Mouse (Mus musculus) kidney, embryonic 16.5 days (tissue): ENCODE measurements around the gene Wdr83os. TPM values are rescaled to one million over a fixed set of nuclear protein-coding genes. Genes with fewer than 3 reads are reported as not detected.
A peak's percentile ranks its signal among the peaks of the same experiment; 100 is the strongest.

Source experiments
- ATAC-seq: fragments of 200-750 bp; cut with Nextera tagmentation; 2 replicates; pipeline ENCODE4 v1.8.0; 2017; ENCODE audit warnings: moderate TSS enrichment; ENCODE audit not compliant: low FRiP score, low TSS enrichment
- H3K27ac ChIP-seq: fragments of 300-500 bp; sonication (generic); 2 replicates; pipeline ENCODE4 v1.5.1; 2014; ENCODE audit warnings: low read length
- H3K27me3 ChIP-seq: fragments of 300-500 bp; sonication (generic); 2 replicates; pipeline ENCODE4 v1.6.1; 2014; ENCODE audit warnings: low read length, control low read depth, mixed read lengths; ENCODE audit not compliant: insufficient read depth
- H3K36me3 ChIP-seq: fragments of 300-500 bp; sonication (generic); 2 replicates; pipeline ENCODE4 v1.6.1; 2014; ENCODE audit warnings: low read length, control low read depth, mixed read lengths; ENCODE audit not compliant: insufficient read depth
- H3K4me1 ChIP-seq: fragments of 300-500 bp; sonication (generic); 2 replicates; pipeline ENCODE4 v1.6.1; 2014; ENCODE audit warnings: low read length, control low read depth, mixed read lengths; ENCODE audit not compliant: insufficient read depth
- H3K4me2 ChIP-seq: fragments of 300-500 bp; sonication (generic); replicated peaks from 2 replicates; pipeline ENCODE4 v1.6.1; 2014; ENCODE audit warnings: low read depth, low read length
- H3K4me3 ChIP-seq: fragments of 300-500 bp; sonication (generic); 2 replicates; pipeline ENCODE4 v1.5.1; 2014; ENCODE audit warnings: mild to moderate bottlenecking, low read length
- H3K9ac ChIP-seq: fragments of 300-500 bp; sonication (generic); replicated peaks from 2 replicates; pipeline ENCODE4 v1.6.1; 2014; ENCODE audit warnings: low read length
- H3K9me3 ChIP-seq: fragments of 300-500 bp; sonication (generic); 2 replicates; pipeline ENCODE4 v1.6.1; 2016; ENCODE audit warnings: low read length, control low read depth
- WGBS: fragments of 180-500 bp; shearing (Covaris S2); extraction: QIAGEN DNeasy Blood & Tissue Kit; methylation state at CpG from one replicate; pipeline ENCODE4 v1.1.7; 2014; 5-methylcytosine and 5-hydroxymethylcytosine counted together
- polyA plus RNA-seq: library from polyadenylated mRNA; unstranded; fragments of >200 nt; fragmentation: Nextera tagmentation; extraction: Ambion mirVana; gene quantifications from 2 replicates; pipeline ENCODE4 v1.2.1, GENCODE M21; 2015

The Wdr83os gene
- polyA plus RNA-seq, 1 experiment from 2014 or later, result 141 TPM

DNA sequence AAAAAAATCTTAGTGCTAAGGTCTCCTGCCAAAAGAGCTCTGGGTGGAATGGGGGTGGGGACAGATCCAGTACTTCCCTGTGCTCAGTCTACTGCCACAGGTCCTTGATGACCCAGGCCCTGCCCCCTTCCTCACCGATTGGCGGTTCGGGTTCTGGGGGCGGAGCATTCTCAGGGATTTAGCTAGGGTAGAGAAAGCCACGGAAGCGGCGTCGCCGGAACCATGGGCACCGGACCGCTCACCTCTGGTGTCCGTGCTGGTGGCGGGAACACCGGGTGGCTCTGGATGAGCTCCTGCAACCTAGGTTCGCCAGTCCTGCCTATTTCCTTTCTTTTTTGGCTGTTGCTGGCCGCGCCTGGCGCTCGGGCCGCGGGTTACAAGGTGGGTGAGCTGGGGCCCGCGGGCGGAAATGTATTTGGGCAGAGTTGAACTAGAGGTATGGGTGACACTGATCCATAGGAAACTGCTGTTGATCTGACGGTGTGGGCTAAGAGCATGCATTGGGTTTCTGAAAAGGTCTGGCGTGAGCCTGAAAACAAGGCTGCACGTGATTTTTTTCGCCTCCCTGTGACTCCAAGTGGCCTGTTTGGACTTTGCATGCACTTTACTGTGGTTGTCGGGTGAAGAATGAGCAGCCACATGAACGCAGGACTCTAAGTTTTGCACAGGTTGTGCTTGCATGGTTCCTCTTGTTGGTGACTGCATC, 2.7 kb downstream of the Wdr83os start, which contains the start of gene Man2b1:
Gene Man2b1, plus strand, starts transcription at position 163 of the 706 bp plus-strand sequence.
- Histone ChIP-seq H3K27ac (peak within 1 kb of the TSS; percentile 52), H3K9me3 (no peaks in the 10 kb centered on the region), H3K4me1 (peaks cover 25% of the 10 kb centered on the region), H3K27me3 (no peaks in the 10 kb centered on the region), H3K9ac (peak within 1 kb of the TSS; percentile 76), H3K4me3 (peak within 1 kb of the TSS; percentile 72), H3K4me2 (peak within 1 kb of the TSS; percentile 85), H3K36me3 (peaks cover 27% of the 10 kb centered on the region)
- peak; percentile 91 for ATAC-seq
- 1% methylated on average over 30 of the region's 30 CpGs for WGBS

DNA sequence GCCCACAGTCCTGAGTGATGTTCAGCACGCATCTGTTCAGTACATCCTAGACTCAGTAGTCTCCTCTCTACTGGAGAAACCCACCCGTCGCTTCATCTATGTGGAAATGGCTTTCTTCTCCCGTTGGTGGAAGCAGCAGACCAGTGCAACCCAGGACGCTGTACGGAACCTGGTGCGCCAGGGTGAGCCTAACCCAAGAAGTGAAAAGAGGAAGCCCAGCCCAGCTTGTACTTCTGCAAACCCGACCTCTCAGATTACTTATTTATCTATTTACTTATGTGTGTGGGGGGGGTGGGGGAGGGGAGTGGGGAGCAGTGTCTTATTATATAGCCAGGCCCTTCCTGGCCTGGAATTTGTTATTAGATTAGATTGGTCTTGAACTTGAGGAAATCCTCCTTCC, 4.1 kb downstream of the Wdr83os start:
- Histone ChIP-seq H3K9ac (no peak overlapping the region), H3K4me2 (no peak overlapping the region), H3K27ac (no peak overlapping the region), H3K27me3 (no peaks in the 10 kb centered on the region), H3K4me3 (no peak overlapping the region), H3K36me3 (peaks cover 34% of the 10 kb centered on the region), H3K4me1 (peaks cover 23% of the 10 kb centered on the region), H3K9me3 (no peaks in the 10 kb centered on the region)
- no peak for ATAC-seq
- WGBS, result 84% methylated on average over 8 of the region's 8 CpGs

DNA sequence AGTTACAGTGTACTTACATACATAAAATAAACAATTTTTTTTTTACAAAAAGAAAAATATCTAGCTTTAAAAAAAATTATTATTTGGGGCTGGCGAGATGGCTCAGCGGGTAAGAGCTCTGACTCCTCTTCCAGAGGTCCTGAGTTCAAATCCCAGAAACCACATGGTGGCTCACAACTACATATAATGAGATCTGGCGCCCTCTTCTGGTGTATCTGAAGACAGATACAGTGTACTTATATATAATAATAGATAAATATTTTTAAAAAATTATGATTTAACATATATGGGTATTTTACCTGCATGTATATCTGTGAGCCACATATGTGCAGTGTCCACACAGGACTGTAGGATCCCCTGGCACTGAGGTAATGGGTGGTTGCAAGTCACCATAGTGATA, 5.7 kb downstream of the Wdr83os start:
- H3K9me3 ChIP-seq, result no peaks in the 10 kb centered on the region
- H3K27ac ChIP-seq, result no peak overlapping the region
- peaks cover 21% of the 10 kb centered on the region for H3K4me1 ChIP-seq
- no peak overlapping the region for H3K4me3 ChIP-seq
- no peak for ATAC-seq
- H3K9ac ChIP-seq, result no peak overlapping the region
- 80% methylated on average over 3 of the region's 3 CpGs for WGBS
- peaks cover 38% of the 10 kb centered on the region for H3K36me3 ChIP-seq
- H3K4me2 ChIP-seq, result no peak overlapping the region
- no peaks in the 10 kb centered on the region for H3K27me3 ChIP-seq

DNA sequence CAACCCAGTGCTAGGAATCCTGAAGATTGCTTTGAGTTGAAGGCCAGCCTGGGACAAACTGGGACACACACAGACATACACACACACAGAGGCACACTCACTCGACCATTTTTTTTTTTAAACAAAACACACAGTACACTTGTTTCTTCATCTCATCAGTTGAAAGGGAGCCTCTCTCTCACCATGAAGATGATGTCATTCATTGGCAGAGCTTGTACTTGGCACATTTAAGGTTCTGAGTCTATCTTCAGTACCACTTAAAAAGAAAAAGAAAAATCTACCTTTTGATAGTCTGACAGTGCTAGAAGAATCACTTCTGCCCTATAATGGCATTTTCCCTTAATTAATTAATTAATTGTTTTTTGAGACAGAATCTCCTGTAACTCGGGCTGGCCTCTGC, 8.2 kb downstream of the Wdr83os start:
- WGBS, result 77% methylated on average over 2 of the region's 2 CpGs
- no peak for ATAC-seq
- Histone ChIP-seq H3K4me3 (no peak overlapping the region), H3K9me3 (no peaks in the 10 kb centered on the region), H3K9ac (no peak overlapping the region), H3K4me2 (no peak overlapping the region), H3K27me3 (no peaks in the 10 kb centered on the region), H3K4me1 (peaks cover 5% of the 10 kb centered on the region), H3K27ac (no peak overlapping the region), H3K36me3 (peaks cover 45% of the 10 kb centered on the region)

DNA sequence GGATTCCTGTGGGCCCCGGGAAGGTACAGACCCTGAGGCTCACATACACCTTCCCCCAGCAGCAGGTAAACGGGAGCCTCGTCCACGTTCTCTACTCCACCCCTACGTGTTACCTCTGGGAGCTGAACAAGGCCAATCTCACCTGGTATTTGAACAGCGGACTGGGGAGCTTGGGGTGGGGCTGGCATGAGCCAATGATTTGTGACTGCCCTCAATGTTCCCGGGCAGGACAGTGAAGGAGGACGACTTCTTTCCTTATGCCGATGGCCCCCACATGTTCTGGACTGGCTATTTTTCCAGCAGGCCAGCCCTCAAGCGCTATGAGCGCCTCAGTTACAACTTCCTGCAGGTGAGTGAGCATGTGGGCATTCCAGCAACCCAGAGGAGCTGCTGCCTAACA, 10.3 kb downstream of the Wdr83os start:
- Histone ChIP-seq H3K4me1 (no peaks in the 10 kb centered on the region), H3K27me3 (no peaks in the 10 kb centered on the region), H3K36me3 (peaks cover 51% of the 10 kb centered on the region), H3K4me2 (no peak overlapping the region), H3K9me3 (no peaks in the 10 kb centered on the region), H3K4me3 (no peak overlapping the region), H3K27ac (no peak overlapping the region), H3K9ac (no peak overlapping the region)
- WGBS, result 91% methylated on average over 11 of the region's 11 CpGs
- no peak for ATAC-seq

DNA sequence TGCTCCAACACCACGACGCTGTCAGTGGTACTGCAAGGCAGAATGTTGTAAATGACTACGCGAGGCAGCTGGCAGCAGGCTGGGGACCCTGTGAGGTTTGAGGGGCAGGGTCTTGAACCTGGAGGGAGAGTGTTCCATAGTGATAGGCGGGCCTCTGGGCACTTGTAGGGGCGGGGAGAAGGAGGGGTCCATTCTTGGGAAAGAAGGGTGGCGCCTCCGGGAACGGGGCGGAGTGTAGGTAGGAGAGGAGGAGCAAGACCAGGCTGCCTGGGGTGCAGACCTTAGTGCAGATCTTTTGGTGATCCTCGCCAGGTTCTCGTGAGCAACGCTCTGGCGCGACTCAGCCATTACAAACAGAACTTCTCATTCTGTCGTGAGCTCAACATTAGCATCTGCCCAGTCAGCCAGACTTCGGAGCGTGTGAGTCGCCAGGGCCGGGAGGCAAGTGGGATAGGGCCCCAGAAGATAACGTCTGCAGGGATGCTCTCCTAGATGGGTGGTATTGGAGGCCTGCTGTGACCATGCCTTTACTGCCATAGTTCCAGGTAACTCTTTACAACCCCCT, 11.1 kb downstream of the Wdr83os start:
- Histone ChIP-seq H3K4me1 (no peaks in the 10 kb centered on the region), H3K27ac (no peak overlapping the region), H3K9ac (no peak overlapping the region), H3K4me2 (no peak overlapping the region), H3K36me3 (peaks cover 54% of the 10 kb centered on the region), H3K4me3 (no peak overlapping the region), H3K27me3 (no peaks in the 10 kb centered on the region), H3K9me3 (no peaks in the 10 kb centered on the region)
- ATAC-seq, result no peak
- 35% methylated on average over 21 of the region's 21 CpGs for WGBS

DNA sequence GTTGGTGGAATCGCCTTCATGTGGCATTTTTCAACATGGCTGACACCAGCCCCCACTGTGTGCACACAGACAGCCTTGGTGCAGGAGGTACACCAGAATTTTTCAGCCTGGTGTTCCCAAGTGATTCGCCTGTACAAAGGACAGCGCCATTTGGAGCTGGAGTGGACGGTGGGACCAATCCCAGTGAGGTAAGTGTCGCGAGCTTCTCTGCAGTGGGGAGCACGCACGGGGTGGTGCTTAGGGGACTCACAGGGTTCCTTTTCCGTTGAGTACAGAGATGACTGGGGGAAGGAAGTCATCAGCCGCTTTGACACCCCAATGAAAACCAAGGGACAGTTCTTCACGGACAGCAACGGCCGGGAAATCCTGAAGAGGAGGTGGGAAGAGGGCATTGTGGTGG, 14.5 kb downstream of the Wdr83os start:
- no peak overlapping the region for H3K4me3 ChIP-seq
- H3K9ac ChIP-seq, result no peak overlapping the region
- no peaks in the 10 kb centered on the region for H3K4me1 ChIP-seq
- no peak overlapping the region for H3K4me2 ChIP-seq
- no peaks in the 10 kb centered on the region for H3K9me3 ChIP-seq
- H3K36me3 ChIP-seq, result peaks cover 48% of the 10 kb centered on the region
- H3K27me3 ChIP-seq, result no peaks in the 10 kb centered on the region
- 93% methylated on average over 13 of the region's 13 CpGs for WGBS
- no peak for ATAC-seq
- no peak overlapping the region for H3K27ac ChIP-seq

DNA sequence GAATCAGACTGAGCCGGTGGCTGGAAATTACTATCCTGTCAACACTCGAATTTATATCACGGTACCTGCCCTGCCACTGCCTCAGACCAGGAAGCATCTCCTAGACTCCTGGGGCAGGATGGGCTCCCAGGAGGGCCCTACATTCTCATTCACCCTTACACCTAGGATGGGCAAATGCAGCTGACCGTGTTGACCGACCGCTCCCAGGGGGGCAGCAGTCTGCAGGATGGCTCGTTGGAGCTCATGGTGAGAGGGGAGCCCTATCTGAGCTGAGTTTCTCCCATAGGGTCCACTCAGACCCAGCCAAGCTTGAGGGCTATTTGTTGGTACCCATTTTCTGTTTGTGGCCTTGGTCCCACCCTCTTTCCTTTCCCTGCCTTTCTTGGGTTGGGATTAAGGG, 15.0 kb downstream of the Wdr83os start:
- Histone ChIP-seq H3K4me3 (no peak overlapping the region), H3K27me3 (no peaks in the 10 kb centered on the region), H3K27ac (no peak overlapping the region), H3K4me1 (no peaks in the 10 kb centered on the region), H3K9ac (no peak overlapping the region), H3K4me2 (no peak overlapping the region), H3K36me3 (peaks cover 48% of the 10 kb centered on the region), H3K9me3 (no peaks in the 10 kb centered on the region)
- no peak for ATAC-seq
- 87% methylated on average over 7 of the region's 7 CpGs for WGBS

DNA sequence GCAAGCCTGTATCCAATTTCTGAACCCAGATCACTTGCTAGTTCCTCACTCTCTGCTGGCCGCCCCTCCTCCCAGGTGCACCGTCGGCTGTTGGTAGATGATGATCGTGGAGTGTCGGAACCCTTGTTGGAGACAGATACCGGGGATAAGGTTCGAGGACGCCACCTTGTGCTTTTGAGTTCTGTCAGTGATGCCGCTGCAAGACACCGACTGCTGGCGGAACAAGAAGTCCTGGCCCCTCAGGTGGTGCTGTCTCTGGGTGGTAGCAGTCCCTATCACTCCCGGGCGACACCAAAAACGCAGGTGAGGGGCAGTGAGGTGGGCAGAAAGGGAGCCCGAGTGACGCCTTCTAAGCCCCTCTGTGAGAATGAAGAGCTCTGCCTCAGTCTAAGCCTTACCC, 15.7 kb downstream of the Wdr83os start:
- no peak for ATAC-seq

DNA sequence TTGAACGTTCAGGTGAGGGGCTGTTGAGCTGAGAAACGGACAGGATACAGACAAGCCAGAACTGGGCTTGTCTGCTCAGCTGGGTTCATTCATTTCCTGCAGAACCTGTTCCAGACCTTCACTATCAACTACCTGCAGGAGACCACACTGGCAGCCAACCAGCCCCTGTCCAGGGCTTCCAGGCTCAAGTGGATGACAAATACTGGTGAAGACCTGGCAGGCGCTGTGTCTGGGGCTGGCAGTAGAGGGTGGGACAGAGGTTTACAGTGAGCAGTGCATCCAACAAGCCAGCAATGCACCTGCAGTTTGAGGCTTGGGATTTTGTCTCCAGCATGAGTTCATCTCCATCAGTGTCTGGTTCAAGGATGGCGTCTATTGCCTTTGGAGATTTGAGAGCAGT, 16.3 kb downstream of the Wdr83os start:
- no peak for ATAC-seq
- peaks cover 42% of the 10 kb centered on the region for H3K36me3 ChIP-seq
- 92% methylated on average over 4 of the region's 4 CpGs for WGBS

More for the DNA sequence above, 15.7 kb downstream of the Wdr83os start:
- WGBS, result 89% methylated on average over 16 of the region's 16 CpGs
- Histone ChIP-seq H3K27me3 (no peaks in the 10 kb centered on the region), H3K4me1 (no peaks in the 10 kb centered on the region), H3K4me2 (no peak overlapping the region), H3K27ac (no peak overlapping the region), H3K4me3 (no peak overlapping the region), H3K9ac (no peak overlapping the region), H3K36me3 (peaks cover 44% of the 10 kb centered on the region), H3K9me3 (no peaks in the 10 kb centered on the region)

More for the DNA sequence above, 16.3 kb downstream of the Wdr83os start:
- Histone ChIP-seq H3K27me3 (no peaks in the 10 kb centered on the region), H3K4me1 (no peaks in the 10 kb centered on the region), H3K27ac (no peak overlapping the region), H3K9me3 (no peaks in the 10 kb centered on the region), H3K9ac (no peak overlapping the region), H3K4me3 (no peak overlapping the region), H3K4me2 (no peak overlapping the region)
